ENCODE assay signal across 22 mouse cellular contexts in the genomic region with DNA sequence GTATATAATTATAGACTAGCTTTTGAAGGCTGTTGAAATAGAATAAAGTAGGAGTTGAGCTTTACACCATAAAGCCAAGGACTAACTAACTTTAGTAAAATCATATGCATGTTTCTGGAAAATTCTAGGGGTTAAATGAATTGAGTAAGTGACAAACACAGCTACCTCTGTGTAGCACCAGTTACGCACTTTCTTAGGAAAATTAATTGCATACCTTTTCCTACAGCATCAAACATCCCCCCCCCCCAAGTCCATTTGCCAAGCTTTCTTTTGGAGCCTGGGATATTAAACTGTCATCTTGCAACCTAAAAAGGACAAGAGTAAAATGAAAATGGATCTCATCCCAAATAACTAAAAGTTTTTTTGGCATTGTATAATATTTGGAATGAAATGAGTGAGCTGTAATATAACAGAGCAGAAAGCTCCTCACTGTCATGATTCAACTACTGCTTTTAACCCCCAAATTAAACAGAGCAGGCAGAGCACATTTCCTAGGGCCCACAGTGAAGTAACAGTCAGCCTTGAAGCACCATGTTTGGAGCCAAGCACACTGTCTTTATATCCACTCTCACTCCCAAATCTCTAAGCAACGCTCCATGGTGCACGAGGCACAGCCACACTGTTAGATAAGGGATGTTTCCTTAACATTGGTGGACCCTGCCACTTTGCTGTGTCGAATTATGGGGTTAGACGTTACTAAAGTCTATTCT.
DNase-seq lines count a peak whose midpoint lies in the region; ATAC-seq and TF ChIP-seq lines count a peak whose summit lies in the region.
"Had no signal": no experiment of that assay in that cellular context is flagged by ENCODE, and none has a peak within 500 bp of the region (broad histone marks: within the 10 kb centered on the region; RNA-seq: fewer than 3 reads in every experiment).

No protein-coding gene starts in this region.

- no peaks in the 10 kb centered on the region for H3K4me1 ChIP-seq in intestine, embryonic 14.5 days (replicated peaks; ENCODE audit: control insufficient read depth, insufficient read depth, low read length)
- no peaks in the 10 kb centered on the region for H3K4me1 ChIP-seq in intestine, postnatal 0 days (replicated peaks; ENCODE audit: control insufficient read depth, insufficient read depth, low read length)
- H3K4me1 ChIP-seq in midbrain, embryonic 11.5 days (ENCODE audit: control insufficient read depth, insufficient read depth, low read length), result peaks cover 7% of the 10 kb centered on the region; the same call in 1 of the 2 replicates
- H3K4me1 ChIP-seq in midbrain, postnatal 0 days (ENCODE audit: insufficient read depth, low read length), result no peaks in the 10 kb centered on the region
- H3K4me1 ChIP-seq in stomach, embryonic 16.5 days (ENCODE audit: control insufficient read depth, insufficient read depth, low read length), result no peaks in the 10 kb centered on the region
- H3K4me1 ChIP-seq: embryonic facial prominence, embryonic 15.5 days; heart, embryonic 10.5 days had no signal

- DNase-seq in intestine, embryonic 14.5 days (ENCODE audit: low spot score), result no peak
- DNase-seq in midbrain, embryonic 11.5 days (ENCODE audit: low spot score, missing footprints), result no peak
- no peak for DNase-seq in midbrain, postnatal 0 days (ENCODE audit: low spot score)
- DNase-seq in ovary, adult 18-20 months (ENCODE audit: low spot score), result no peak
- DNase-seq in heart, postnatal 25 days (ENCODE audit: low spot score), result no peak
- DNase-seq: adrenal gland, postnatal 25 days; cerebellum, adult 18-20 months; cerebellum, adult 9-11 months; cerebellum, postnatal 36 days; gastrocnemius, postnatal 10 days; heart, adult 18-20 months had no signal

- WGBS in intestine, embryonic 14.5 days, result 49% methylated on average over 5 of the region's 5 CpGs
- 59% methylated on average over 5 of the region's 5 CpGs for WGBS in intestine, postnatal 0 days
- 34% methylated on average over 5 of the region's 5 CpGs for WGBS in midbrain, embryonic 11.5 days
- 42% methylated on average over 5 of the region's 5 CpGs for WGBS in midbrain, postnatal 0 days
- 53% methylated on average over 5 of the region's 5 CpGs for WGBS in stomach, embryonic 16.5 days

- H3K4me3 ChIP-seq in intestine, embryonic 14.5 days (ENCODE audit: low read depth, low read length), result no peak overlapping the region
- H3K4me3 ChIP-seq in intestine, postnatal 0 days (ENCODE audit: low read depth, low read length), result no peak overlapping the region
- H3K4me3 ChIP-seq in midbrain, embryonic 11.5 days (ENCODE audit: low read depth, low read length), result no peak overlapping the region
- H3K4me3 ChIP-seq in midbrain, postnatal 0 days (ENCODE audit: low read depth, low read length), result no peak overlapping the region
- no peak overlapping the region for H3K4me3 ChIP-seq in stomach, embryonic 16.5 days (replicated peaks; ENCODE audit: low read length)
- H3K4me3 ChIP-seq: embryonic facial prominence, embryonic 15.5 days; erythroblast, embryonic 14.5 days; forebrain, embryonic 10.5 days; heart, embryonic 10.5 days had no signal

- ATAC-seq in intestine, embryonic 14.5 days (replicated peaks; ENCODE audit: low FRiP score, low TSS enrichment, low read depth), result peak; percentile 64
- no peak for ATAC-seq in intestine, postnatal 0 days
- no peak for ATAC-seq in midbrain, embryonic 11.5 days (ENCODE audit: low FRiP score)
- ATAC-seq in midbrain, postnatal 0 days (ENCODE audit: low FRiP score), result no peak
- ATAC-seq in stomach, embryonic 16.5 days (ENCODE audit: insufficient read depth, low FRiP score), result peak; percentile 93
- ATAC-seq: activated CD4-positive, CD25-positive, alpha-beta regulatory T cell, adult 4 months; forebrain, embryonic 14.5 days; Patski had no signal

- H3K27ac ChIP-seq in intestine, embryonic 14.5 days (ENCODE audit: low read depth), result peak overlapping the region; percentile 47; the same call in 1 of the 2 replicates
- H3K27ac ChIP-seq in intestine, postnatal 0 days (ENCODE audit: low read depth, low read length), result no peak overlapping the region
- peak overlapping the region; percentile 25; the same call in 1 of the 2 replicates for H3K27ac ChIP-seq in midbrain, embryonic 11.5 days (ENCODE audit: low read depth, low read length)
- H3K27ac ChIP-seq in midbrain, postnatal 0 days (ENCODE audit: low read depth, low read length), result no peak overlapping the region
- H3K27ac ChIP-seq in stomach, embryonic 16.5 days (ENCODE audit: low read length), result peak overlapping the region; percentile 86
- H3K27ac ChIP-seq: embryonic facial prominence, embryonic 15.5 days; forebrain, embryonic 10.5 days; heart, embryonic 10.5 days; hindbrain, embryonic 14.5 days had no signal

- H3K9me3 ChIP-seq in intestine, embryonic 14.5 days (ENCODE audit: control insufficient read depth, low read length), result no peaks in the 10 kb centered on the region
- H3K9me3 ChIP-seq in intestine, postnatal 0 days (ENCODE audit: control insufficient read depth), result no peaks in the 10 kb centered on the region
- H3K9me3 ChIP-seq in midbrain, embryonic 11.5 days (ENCODE audit: control insufficient read depth, low read length), result no peaks in the 10 kb centered on the region
- H3K9me3 ChIP-seq in midbrain, postnatal 0 days (ENCODE audit: low read length), result no peaks in the 10 kb centered on the region
- H3K9me3 ChIP-seq in stomach, embryonic 16.5 days (replicated peaks; ENCODE audit: control insufficient read depth, low read length), result no peaks in the 10 kb centered on the region
- H3K9me3 ChIP-seq: embryonic facial prominence, embryonic 15.5 days; forebrain, embryonic 10.5 days; heart, embryonic 10.5 days had no signal

- TF ChIP-seq CTCF in intestine, postnatal 0 days (IDR thresholded peaks at IDR 0.05; ENCODE audit: low read depth), result no peak
- no peak for TF ChIP-seq CTCF in midbrain, postnatal 0 days (IDR thresholded peaks at IDR 0.05)

- no peak overlapping the region for H3K9ac ChIP-seq in intestine, embryonic 14.5 days (ENCODE audit: low read length)
- no peak overlapping the region for H3K9ac ChIP-seq in intestine, postnatal 0 days (ENCODE audit: low read depth, low read length)
- H3K9ac ChIP-seq in midbrain, embryonic 11.5 days (ENCODE audit: low read length), result no peak overlapping the region
- no peak overlapping the region for H3K9ac ChIP-seq in midbrain, postnatal 0 days (replicated peaks; ENCODE audit: low read length, poor library complexity, severe bottlenecking)
- no peak overlapping the region for H3K9ac ChIP-seq in stomach, embryonic 16.5 days (ENCODE audit: low read length)
- H3K9ac ChIP-seq: embryonic facial prominence, embryonic 15.5 days; hindbrain, embryonic 14.5 days had no signal

- no peaks in the 10 kb centered on the region for H3K36me3 ChIP-seq in intestine, embryonic 14.5 days (ENCODE audit: control insufficient read depth, insufficient read depth, low read length)
- no peaks in the 10 kb centered on the region for H3K36me3 ChIP-seq in intestine, postnatal 0 days (ENCODE audit: control insufficient read depth, insufficient read depth)
- no peaks in the 10 kb centered on the region for H3K36me3 ChIP-seq in midbrain, embryonic 11.5 days (ENCODE audit: control insufficient read depth, insufficient read depth, low read length)
- no peaks in the 10 kb centered on the region for H3K36me3 ChIP-seq in midbrain, postnatal 0 days (ENCODE audit: insufficient read depth, low read length)
- H3K36me3 ChIP-seq in stomach, embryonic 16.5 days (ENCODE audit: control insufficient read depth, insufficient read depth, low read length), result no peaks in the 10 kb centered on the region
- H3K36me3 ChIP-seq: embryonic facial prominence, embryonic 15.5 days; forebrain, embryonic 10.5 days; heart, embryonic 10.5 days had no signal

- intact Hi-C loops in heart, postnatal 25 days (cut with DNase I), result no loop called here

- no peak overlapping the region for H3K4me2 ChIP-seq in intestine, embryonic 14.5 days (ENCODE audit: low read length)
- H3K4me2 ChIP-seq in intestine, postnatal 0 days (replicated peaks; ENCODE audit: low read depth), result no peak overlapping the region
- H3K4me2 ChIP-seq in midbrain, embryonic 11.5 days, result no peak overlapping the region
- no peak overlapping the region for H3K4me2 ChIP-seq in midbrain, postnatal 0 days (ENCODE audit: low read depth, low read length, poor library complexity, severe bottlenecking)
- no peak overlapping the region for H3K4me2 ChIP-seq in stomach, embryonic 16.5 days (ENCODE audit: low read depth, low read length)
- H3K4me2 ChIP-seq: embryonic facial prominence, embryonic 15.5 days; hindbrain, embryonic 14.5 days had no signal

- no peaks in the 10 kb centered on the region for H3K27me3 ChIP-seq in intestine, embryonic 14.5 days (replicated peaks; ENCODE audit: control insufficient read depth, insufficient read depth, low read length)
- no peaks in the 10 kb centered on the region for H3K27me3 ChIP-seq in intestine, postnatal 0 days (replicated peaks; ENCODE audit: control insufficient read depth, insufficient read depth, low read length)
- no peaks in the 10 kb centered on the region for H3K27me3 ChIP-seq in midbrain, embryonic 11.5 days (ENCODE audit: control insufficient read depth, insufficient read depth, low read length)
- no peaks in the 10 kb centered on the region for H3K27me3 ChIP-seq in midbrain, postnatal 0 days (ENCODE audit: insufficient read depth, low read length)
- H3K27me3 ChIP-seq in stomach, embryonic 16.5 days (ENCODE audit: control insufficient read depth, insufficient read depth, low read length), result no peaks in the 10 kb centered on the region
- H3K27me3 ChIP-seq: CH12.LX; embryonic facial prominence, embryonic 15.5 days; Patski had no signal

Comparison
In these comparisons a context has a peak if more than half of its experiments do, and no peak if none do; other contexts are left out.
1. ATAC-seq: peak in intestine, embryonic 14.5 days (single experiment) and stomach, embryonic 16.5 days (single experiment); none in intestine, postnatal 0 days (single experiment), midbrain, embryonic 11.5 days (single experiment) and midbrain, postnatal 0 days (single experiment).
2. H3K27ac ChIP-seq: peak in intestine, embryonic 14.5 days (single experiment), midbrain, embryonic 11.5 days (single experiment) and stomach, embryonic 16.5 days (single experiment); none in intestine, postnatal 0 days (single experiment) and midbrain, postnatal 0 days (single experiment).